Mouse (Mus musculus) heart, adult 2 months (tissue): Measurements from ENCODE around the gene Tgfbr3l.

Source experiments
- CTCF ChIP-seq: fragments of 200-600 bp; IDR thresholded peaks from 2 replicates; pipeline ENCODE4 v1.8.1; 2022; ENCODE audit warnings: antibody characterized with exemption, mild to moderate bottlenecking, moderate library complexity
- POLR2A ChIP-seq: fragments of 200-500 bp; IDR thresholded peaks from 2 replicates; pipeline ENCODE4 v1.6.1; 2011; ENCODE audit warnings: mild to moderate bottlenecking, low read depth, low read length, control low read depth; ENCODE audit not compliant: insufficient read depth

GRCm38 (mm10) chr8:4238434-4239192 is 9.4 kb upstream of the Tgfbr3l start, which contains the start of the genes Map2k7 and Gm49320:
- TF ChIP-seq CTCF (peak; percentile 79), POLR2A (peak; percentile 85)
